Mouse (Mus musculus) heart, adult 2 months (tissue): ENCODE results near the gene Hspb3.

ENCODE experiments used
- CTCF ChIP-seq: fragments of 200-600 bp; IDR thresholded peaks from 2 replicates; pipeline ENCODE4 v1.8.1; 2022; ENCODE audit warnings: antibody characterized with exemption, mild to moderate bottlenecking, moderate library complexity
- POLR2A ChIP-seq: fragments of 200-500 bp; IDR thresholded peaks from 2 replicates; pipeline ENCODE4 v1.6.1; 2011; ENCODE audit warnings: mild to moderate bottlenecking, low read depth, low read length, control low read depth; ENCODE audit not compliant: insufficient read depth

DNA sequence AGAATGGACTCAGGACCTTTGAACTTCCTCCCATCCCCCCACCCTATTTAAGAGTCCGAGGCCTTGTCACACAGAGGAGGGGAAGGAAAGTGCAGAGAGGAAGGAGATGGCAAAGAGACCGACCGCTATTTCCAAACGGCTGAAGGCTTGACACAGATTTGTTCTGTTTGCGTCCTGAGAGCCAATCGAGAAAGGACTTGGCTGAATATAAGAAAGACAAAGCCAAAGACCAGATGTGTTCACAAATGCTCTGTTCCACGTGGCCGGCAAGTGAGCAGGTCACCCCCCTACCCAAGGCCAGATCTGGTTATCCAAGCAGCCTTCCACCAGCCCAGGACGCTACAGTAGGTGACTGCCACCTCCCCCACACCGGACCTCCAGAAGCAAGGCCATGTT is 47.9 kb downstream of the Hspb3 start:
- TF ChIP-seq POLR2A (no peak), CTCF (no peak)
